Mouse (Mus musculus) bone marrow, adult 2 months (tissue): ENCODE measurements around the gene Abracl.

Experiments used
- CTCF ChIP-seq: fragments of 200-500 bp; IDR thresholded peaks from 2 replicates; pipeline ENCODE4 v1.5.1; 2011; ENCODE audit warnings: low read length, control low read depth; ENCODE audit not compliant: control insufficient read depth, insufficient read depth
- POLR2A ChIP-seq: fragments of 200-500 bp; IDR thresholded peaks from 2 replicates; pipeline ENCODE4 v1.6.1; 2011; ENCODE audit warnings: low read depth, mild to moderate bottlenecking, control low read depth, low read length, borderline replicate concordance; ENCODE audit not compliant: control insufficient read depth

GRCm38 (mm10) chr10:18059807-18060206 lies 36.7 kb upstream of the Abracl start:
- no peak for TF ChIP-seq CTCF
- TF ChIP-seq POLR2A: no peak
